Mouse (Mus musculus): Measurements from ENCODE around the gene Amz2.

DNA sequence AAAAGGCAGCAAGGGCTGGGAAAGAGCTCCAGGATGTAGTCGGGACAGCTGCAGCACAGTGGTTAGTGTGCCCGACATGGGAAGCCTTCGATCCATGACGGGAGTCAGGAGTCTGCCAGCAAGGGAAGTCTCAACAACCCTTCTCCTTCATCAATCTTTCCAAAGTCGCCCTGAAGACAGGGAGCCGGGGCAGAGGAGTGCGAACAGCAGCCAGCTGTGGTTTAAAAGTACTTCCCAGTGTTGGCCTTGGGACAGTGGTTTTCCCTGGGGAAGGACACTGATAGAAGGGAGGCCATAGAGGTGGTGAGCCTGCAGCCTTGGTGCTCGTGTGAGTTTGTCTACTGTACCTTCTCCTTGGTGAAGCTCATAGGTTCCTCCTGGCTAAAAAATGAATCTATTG is 41.2 kb downstream of the Amz2 start:
- no peak for TF ChIP-seq GATA1 (IDR thresholded peaks at IDR 0.05; ENCODE audit: borderline replicate concordance, low read length)
- no peak for TF ChIP-seq FLI1 (IDR thresholded peaks at IDR 0.05; ENCODE audit: low read length)
